Mouse (Mus musculus): ENCODE measurements around the gene Leprot.

DNA sequence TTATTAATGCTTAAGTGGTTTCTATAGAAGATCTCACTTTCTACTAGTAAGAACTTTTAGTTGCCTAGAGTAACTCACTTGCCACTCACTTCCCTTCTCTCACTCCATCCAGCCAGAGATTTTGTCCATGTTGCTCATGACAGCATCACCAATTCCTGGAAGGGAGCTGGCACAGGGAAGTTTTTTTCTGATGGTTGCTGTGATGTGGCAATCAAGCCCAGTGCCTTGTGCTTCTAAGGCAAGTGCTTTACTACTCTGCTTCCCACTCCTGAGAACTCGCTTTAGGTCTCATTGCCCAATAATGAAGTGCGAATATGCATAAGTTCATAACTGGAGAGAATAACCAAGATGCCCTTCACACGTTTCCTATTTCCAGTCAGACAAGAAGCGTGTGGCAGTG, 35.1 kb downstream of the Leprot start:
- TF ChIP-seq CTCF (IDR thresholded peaks at IDR 0.05; ENCODE audit: low read depth, low read length) = no peak
- TF ChIP-seq GATA1 (IDR thresholded peaks at IDR 0.05; ENCODE audit: borderline replicate concordance, low read length) = no peak
